8 mouse cellular contexts compared by ENCODE assay signal in genomic region chr1:146497381-146498081, GRCm38 (mm10). TPM values are rescaled to one million over a fixed set of nuclear protein-coding genes. Genes with fewer than 3 reads are reported as not detected.
DNase-seq lines count a peak whose midpoint lies in the region; ATAC-seq and TF ChIP-seq lines count a peak whose summit lies in the region.

No protein-coding gene starts in this region.

- H3K9ac ChIP-seq in stomach, embryonic 15.5 days: no peak overlapping the region

- TF ChIP-seq POLR2A in bone marrow macrophage, adult 2 months (IDR thresholded peaks at IDR 0.05; ENCODE audit: borderline replicate concordance, low read depth, low read length): no peak
- no peak for TF ChIP-seq POLR2A in embryonic fibroblast, embryonic 13.5 days (IDR thresholded peaks at IDR 0.05; ENCODE audit: low read depth, low read length)

- H3K4me2 ChIP-seq in stomach, embryonic 15.5 days: peak overlapping the region; percentile 93

- peaks cover 4% of the 10 kb centered on the region; the same call in 1 of the 2 replicates for H3K4me1 ChIP-seq in bone marrow macrophage, adult 2 months (ENCODE audit: control insufficient read depth, insufficient read depth, low read length)
- H3K4me1 ChIP-seq in embryonic fibroblast, embryonic 13.5 days (ENCODE audit: control insufficient read depth, insufficient read depth, low read length): no peaks in the 10 kb centered on the region
- H3K4me1 ChIP-seq in stomach, embryonic 15.5 days: no peaks in the 10 kb centered on the region

- H3K4me3 ChIP-seq in bone marrow macrophage, adult 2 months (ENCODE audit: insufficient read depth, low read length): peak overlapping the region; percentile 48
- peak overlapping the region; percentile 28 for H3K4me3 ChIP-seq in embryonic fibroblast, embryonic 13.5 days (ENCODE audit: insufficient read depth, low read length)
- H3K4me3 ChIP-seq in layer of hippocampus, adult 2 months: peak overlapping the region; percentile 70
- peak overlapping the region; percentile 47 for H3K4me3 ChIP-seq in stomach, embryonic 15.5 days (replicated peaks)

- WGBS in stomach, embryonic 15.5 days: under 1% methylated on average over 28 of the region's 28 CpGs

- H3K27ac ChIP-seq in bone marrow macrophage, adult 2 months (ENCODE audit: insufficient read depth, low read depth, low read length): no peak overlapping the region
- no peak overlapping the region for H3K27ac ChIP-seq in embryonic fibroblast, embryonic 13.5 days (ENCODE audit: insufficient read depth, low read length)
- H3K27ac ChIP-seq in layer of hippocampus, adult 2 months: peak overlapping the region; percentile 89
- no peak overlapping the region for H3K27ac ChIP-seq in stomach, embryonic 15.5 days

- no peak for TF ChIP-seq CTCF in bone marrow macrophage, adult 2 months (IDR thresholded peaks at IDR 0.05; ENCODE audit: low read depth, low read length)
- TF ChIP-seq CTCF in embryonic fibroblast, embryonic 13.5 days (IDR thresholded peaks at IDR 0.05; ENCODE audit: borderline replicate concordance, insufficient read depth, low read length): no peak
- TF ChIP-seq CTCF in layer of hippocampus, adult 2 months (conservative IDR thresholded peaks at IDR 0.05): no peak

- peak; percentile 1 for DNase-seq in kidney, postnatal 10 days
- DNase-seq in kidney, adult 9 months: no peak
- peak in 1 of 2 experiments; percentile 29 for DNase-seq in layer of hippocampus, adult 2 months (ENCODE audit: low spot score in 2 of 2)
- no peak for DNase-seq in thymus, postnatal 14 days

- H3K36me3 ChIP-seq in stomach, embryonic 15.5 days: no peaks in the 10 kb centered on the region

- no peaks in the 10 kb centered on the region for H3K9me3 ChIP-seq in stomach, embryonic 15.5 days

- ATAC-seq in megakaryocyte progenitor cell, adult 5-6 weeks (replicated peaks; ENCODE audit: poor library complexity): peak; percentile 42; the same call in 1 of the 2 replicates
- ATAC-seq in stomach, embryonic 15.5 days (ENCODE audit: insufficient read depth, low FRiP score, low read depth): peak; percentile 47; the same call in 1 of the 2 replicates

- H3K27me3 ChIP-seq in stomach, embryonic 15.5 days (replicated peaks): peaks cover 6% of the 10 kb centered on the region; the same call in 1 of the 2 replicates

RNA-seq across cellular contexts. Expression of gene Brinp3, which starts 3.0 kb away (rescaled TPM):
- polyA plus RNA-seq in bone marrow macrophage, adult 2 months (2012; ENCODE audit: insufficient read depth, insufficient read length, missing spikeins): not detected in 2 replicates
- polyA plus RNA-seq in embryonic fibroblast, embryonic 13.5 days (2011; ENCODE audit: insufficient read length, low read depth, missing spikeins): 0.75 and 0.97 TPM in 2 replicates
- total RNA-seq in layer of hippocampus, adult 2 months (2021): 10 to 100 TPM; 14.7 to 15.6 TPM
- total RNA-seq in megakaryocyte progenitor cell, adult 5-6 weeks (2015): not detected in 2 replicates
- total RNA-seq in megakaryocyte progenitor cell, adult 5-6 weeks (2017): not detected in 2 replicates
- 1.9 and 2.1 TPM in 2 replicates for polyA plus RNA-seq in stomach, embryonic 15.5 days (2015; fragmentation: Nextera tagmentation; extraction: Ambion mirVana)
